Mouse (Mus musculus) midbrain, embryonic 14.5 days (tissue): ENCODE measurements around the gene Mrpl24. TPM values are rescaled to one million over a fixed set of nuclear protein-coding genes. Genes with fewer than 3 reads are reported as not detected.
A peak's percentile ranks its signal among the peaks of the same experiment; 100 is the strongest.

Experiments used
- ATAC-seq: fragments of 200-750 bp; cut with Nextera tagmentation; 2 replicates; pipeline ENCODE4 v1.8.0; 2017; ENCODE audit warnings: moderate number of reproducible peaks, moderate library complexity; ENCODE audit not compliant: low FRiP score, low TSS enrichment
- DNase-seq: peaks from one replicate; pipeline ENCODE4 v3.0.0-alpha.2; 2015
- H3K27ac ChIP-seq: fragments of 300-500 bp; sonication (generic); replicated peaks from 2 replicates; pipeline ENCODE4 v1.5.1; 2014; ENCODE audit warnings: mild to moderate bottlenecking, low read depth, low read length, moderate library complexity
- H3K27me3 ChIP-seq: fragments of 300-500 bp; sonication (generic); 2 replicates; pipeline ENCODE4 v1.6.1; 2014; ENCODE audit warnings: low read length, control low read depth, mixed read lengths; ENCODE audit not compliant: control insufficient read depth, insufficient read depth
- H3K36me3 ChIP-seq: fragments of 300-500 bp; sonication (generic); 2 replicates; pipeline ENCODE4 v1.6.1; 2014; ENCODE audit warnings: low read length, control low read depth; ENCODE audit not compliant: control insufficient read depth, insufficient read depth
- H3K4me1 ChIP-seq: fragments of 300-500 bp; sonication (generic); 2 replicates; pipeline ENCODE4 v1.6.1; 2014; ENCODE audit warnings: mild to moderate bottlenecking, antibody characterized with exemption, low read length, control low read depth; ENCODE audit not compliant: control insufficient read depth, insufficient read depth
- H3K4me2 ChIP-seq: fragments of 300-500 bp; sonication (generic); 2 replicates; pipeline ENCODE4 v1.6.1; 2014; ENCODE audit warnings: mild to moderate bottlenecking, low read length, moderate library complexity
- H3K4me3 ChIP-seq: fragments of 300-500 bp; sonication (generic); replicated peaks from 2 replicates; pipeline ENCODE4 v1.5.1; 2014; ENCODE audit warnings: low read depth, low read length
- H3K9ac ChIP-seq: fragments of 300-500 bp; sonication (generic); replicated peaks from 2 replicates; pipeline ENCODE4 v1.6.1; 2014; ENCODE audit warnings: mild to moderate bottlenecking, low read length, moderate library complexity
- H3K9me3 ChIP-seq: fragments of 300-500 bp; sonication (generic); 2 replicates; pipeline ENCODE4 v1.6.1; 2016; ENCODE audit warnings: low read length, control low read depth, mixed read lengths; ENCODE audit not compliant: control insufficient read depth
- WGBS: fragments of 180-500 bp; shearing (Covaris S2); extraction: QIAGEN DNeasy Blood & Tissue Kit; methylation state at CpG from one replicate; pipeline ENCODE4 v1.1.7; 2014; 5-methylcytosine and 5-hydroxymethylcytosine counted together
- polyA plus RNA-seq: library from polyadenylated mRNA; unstranded; fragments of >200 nt; fragmentation: Nextera tagmentation; extraction: Ambion mirVana; gene quantifications from 2 replicates; pipeline ENCODE4 v1.2.1, GENCODE M21; 2014

Mrpl24 gene
- polyA plus RNA-seq, 1 experiment from 2014 or later: 56.3 TPM

DNA sequence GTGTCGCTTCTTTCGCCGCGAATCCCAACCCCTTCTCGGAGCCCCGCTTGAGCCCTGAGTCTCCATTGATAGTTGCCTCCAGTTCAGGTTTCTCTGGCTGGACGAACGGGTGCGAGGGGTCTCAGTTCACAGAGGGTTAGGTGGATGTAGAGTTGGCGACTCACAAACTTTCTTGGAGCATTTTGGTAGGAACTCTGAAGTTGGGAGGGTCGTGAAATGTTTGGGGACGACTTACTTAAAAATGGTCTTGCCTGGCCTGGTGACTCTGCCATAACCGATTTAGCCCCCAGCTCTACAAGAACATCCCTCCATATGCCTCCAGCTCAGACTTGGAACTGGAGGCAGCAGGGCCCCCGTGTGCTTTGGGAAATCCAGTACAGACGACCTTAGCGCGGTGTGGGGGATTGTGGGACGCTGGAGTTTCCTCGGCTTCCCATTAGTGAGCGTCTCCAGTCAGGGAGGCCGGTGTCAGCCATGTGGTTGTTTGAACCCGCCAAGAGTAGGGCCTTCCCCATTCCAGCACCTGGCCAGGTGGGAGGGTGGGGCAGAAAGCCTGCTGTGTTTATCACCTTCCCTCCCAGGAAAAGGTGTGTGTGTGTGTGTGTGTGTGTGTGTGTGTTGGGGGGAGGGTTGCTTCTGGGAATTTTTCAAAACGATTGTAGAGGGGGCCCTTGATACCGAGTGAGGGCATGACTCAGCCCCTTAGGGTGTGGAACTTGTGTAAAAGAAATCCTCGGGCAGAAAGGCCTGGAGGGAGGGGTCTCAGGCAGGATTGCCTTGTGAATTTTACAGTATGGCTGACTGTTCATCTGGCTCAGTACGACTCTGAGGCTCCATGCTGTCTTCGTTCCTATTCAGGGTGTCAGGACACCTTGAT lies 12.1 kb upstream of the Mrpl24 start:
- Histone ChIP-seq H3K4me1 (peaks cover 28% of the 10 kb centered on the region), H3K9ac (peak overlapping the region; percentile 92), H3K4me3 (peak overlapping the region; percentile 96), H3K4me2 (peak overlapping the region; percentile 95), H3K9me3 (no peaks in the 10 kb centered on the region), H3K36me3 (no peaks in the 10 kb centered on the region), H3K27me3 (no peaks in the 10 kb centered on the region), H3K27ac (peak overlapping the region; percentile 95)
- ATAC-seq: no peak
- DNase-seq: peak; percentile 48
- under 1% methylated on average over 27 of the region's 27 CpGs for WGBS

GRCm38 (mm10) chr3:87907906-87908305 lies 11.4 kb upstream of the Mrpl24 start:
- Histone ChIP-seq H3K4me1 (peaks cover 28% of the 10 kb centered on the region), H3K4me2 (peak overlapping the region; percentile 95), H3K9ac (peak overlapping the region; percentile 92), H3K36me3 (no peaks in the 10 kb centered on the region), H3K4me3 (peak overlapping the region; percentile 96), H3K9me3 (no peaks in the 10 kb centered on the region), H3K27ac (no peak overlapping the region), H3K27me3 (no peaks in the 10 kb centered on the region)
- ATAC-seq (no peak), DNase-seq (no peak)
- 18% methylated on average over 1 of the region's 1 CpGs for WGBS

DNA sequence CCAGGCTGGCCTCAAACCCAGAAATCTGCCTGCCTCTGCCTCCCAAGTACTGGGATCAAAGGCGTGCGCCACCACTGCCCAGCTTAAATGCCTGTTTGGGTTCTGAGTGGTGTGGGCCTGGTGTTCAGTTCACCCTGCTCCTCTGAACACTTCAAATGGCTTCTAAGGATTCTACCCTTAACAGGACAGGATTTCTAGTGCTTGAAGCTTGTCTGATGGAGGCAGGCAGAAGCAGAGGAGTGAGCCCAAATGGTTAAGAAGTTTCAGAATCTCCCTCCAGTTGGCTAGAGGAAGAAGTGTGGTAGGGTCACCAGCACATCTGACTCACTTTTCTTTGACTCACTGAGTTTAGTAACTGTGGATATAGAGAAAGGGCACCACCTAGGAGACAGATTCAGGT lies 9.9 kb upstream of the Mrpl24 start:
- ATAC-seq (no peak), DNase-seq (no peak)
- WGBS: 94% methylated on average over 2 of the region's 2 CpGs
- H3K4me3 ChIP-seq: no peak overlapping the region
- H3K4me2 ChIP-seq: no peak overlapping the region
- peaks cover 28% of the 10 kb centered on the region for H3K4me1 ChIP-seq
- H3K36me3 ChIP-seq: peaks cover 13% of the 10 kb centered on the region
- no peaks in the 10 kb centered on the region for H3K9me3 ChIP-seq
- H3K27me3 ChIP-seq: no peaks in the 10 kb centered on the region
- no peak overlapping the region for H3K27ac ChIP-seq
- no peak overlapping the region for H3K9ac ChIP-seq

- peaks cover 18% of the 10 kb centered on the region for H3K36me3 ChIP-seq
- no peaks in the 10 kb centered on the region for H3K27me3 ChIP-seq
- 9% methylated on average over 4 of the region's 4 CpGs for WGBS
- no peak overlapping the region; the same call in 1 of the 2 replicates for H3K4me3 ChIP-seq
- no peak overlapping the region for H3K9ac ChIP-seq
- H3K9me3 ChIP-seq: no peaks in the 10 kb centered on the region
- no peak for ATAC-seq
- H3K4me1 ChIP-seq: peaks cover 28% of the 10 kb centered on the region
- H3K4me2 ChIP-seq: peak overlapping the region; percentile 66
- peak overlapping the region; percentile 66 for H3K27ac ChIP-seq
- no peak for DNase-seq
Observed at GRCm38 (mm10) chr3:87909874-87910273, 9.4 kb upstream of the Mrpl24 start.

DNA sequence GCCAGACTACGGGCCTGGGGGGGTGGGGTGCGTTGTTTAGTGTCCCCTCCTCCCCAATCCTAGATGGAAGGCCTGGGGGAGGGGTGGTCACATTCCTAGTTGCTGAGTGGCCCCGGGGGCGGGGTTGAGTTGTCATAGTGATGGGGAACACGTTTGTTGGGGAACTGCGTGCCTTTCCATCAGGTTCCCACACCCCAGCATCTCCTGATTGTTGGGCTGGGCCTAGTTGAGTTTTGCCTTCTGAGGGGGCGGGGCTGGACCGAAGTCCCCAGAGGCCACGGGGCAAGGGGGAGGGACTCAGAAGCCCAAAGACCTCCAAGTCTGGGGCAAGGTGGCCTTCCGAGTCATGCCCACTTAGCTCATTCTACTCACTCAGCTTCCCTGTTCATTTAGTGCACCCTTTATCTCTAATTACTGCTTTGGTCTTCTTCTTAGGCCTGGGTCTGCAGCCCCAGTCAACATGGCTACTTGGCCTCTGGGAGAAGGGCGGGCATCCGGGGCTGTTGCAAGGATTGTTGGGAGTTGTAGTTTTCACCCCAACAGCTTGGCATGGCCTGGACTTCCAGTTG lies 8.6 kb upstream of the Mrpl24 start:
- 0 out of 2 replicates have a peak, but pooled peaks have one; percentile 10 for ATAC-seq
- Histone ChIP-seq H3K9me3 (no peaks in the 10 kb centered on the region), H3K4me3 (peak overlapping the region; percentile 28), H3K27ac (peak overlapping the region; percentile 66), H3K9ac (peak overlapping the region; percentile 7; the same call in 1 of the 2 replicates), H3K4me2 (peak overlapping the region; percentile 66), H3K36me3 (peaks cover 25% of the 10 kb centered on the region), H3K27me3 (no peaks in the 10 kb centered on the region), H3K4me1 (peaks cover 28% of the 10 kb centered on the region)
- peak; percentile 81 for DNase-seq
- 3% methylated on average over 12 of the region's 12 CpGs for WGBS

GRCm38 (mm10) chr3:87913491-87913890 lies 5.8 kb upstream of the Mrpl24 start:
- Histone ChIP-seq H3K9me3 (no peaks in the 10 kb centered on the region), H3K27ac (no peak overlapping the region), H3K27me3 (no peaks in the 10 kb centered on the region), H3K9ac (no peak overlapping the region), H3K4me3 (no peak overlapping the region), H3K36me3 (peaks cover 45% of the 10 kb centered on the region), H3K4me1 (peaks cover 13% of the 10 kb centered on the region), H3K4me2 (no peak overlapping the region)
- ATAC-seq (no peak), DNase-seq (no peak)
- 85% methylated on average over 7 of the region's 7 CpGs for WGBS

DNA sequence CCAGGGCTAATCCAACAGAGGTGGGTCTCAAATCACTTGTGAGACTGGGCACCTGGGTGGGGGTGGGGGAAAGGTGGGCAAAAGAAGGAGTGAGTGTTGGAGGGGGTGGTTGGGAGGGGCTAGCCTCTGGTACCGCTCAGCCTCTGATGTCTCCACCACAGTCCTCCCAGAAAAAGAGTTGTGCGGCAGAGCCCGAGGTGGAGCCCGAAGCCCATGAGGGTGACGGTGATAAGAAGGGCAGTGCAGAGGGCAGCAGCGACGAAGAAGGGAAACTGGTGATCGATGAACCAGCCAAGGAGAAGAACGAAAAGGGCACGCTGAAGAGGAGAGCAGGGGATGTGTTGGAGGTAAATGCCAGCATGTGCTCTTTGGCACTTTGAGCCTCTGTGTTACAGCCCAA lies 5.4 kb upstream of the Mrpl24 start:
- Histone ChIP-seq H3K4me3 (no peak overlapping the region), H3K27me3 (no peaks in the 10 kb centered on the region), H3K9ac (no peak overlapping the region), H3K9me3 (no peaks in the 10 kb centered on the region), H3K36me3 (peaks cover 45% of the 10 kb centered on the region), H3K4me1 (peaks cover 11% of the 10 kb centered on the region), H3K4me2 (no peak overlapping the region), H3K27ac (no peak overlapping the region)
- no peak for DNase-seq
- 94% methylated on average over 10 of the region's 10 CpGs for WGBS
- ATAC-seq: no peak

GRCm38 (mm10) chr3:87916990-87917389 lies 2.3 kb upstream of the Mrpl24 start:
- WGBS: 93% methylated on average over 1 of the region's 1 CpGs
- Histone ChIP-seq H3K9me3 (no peaks in the 10 kb centered on the region), H3K9ac (no peak overlapping the region), H3K4me3 (no peak overlapping the region), H3K4me2 (no peak overlapping the region), H3K36me3 (peaks cover 45% of the 10 kb centered on the region), H3K27ac (no peak overlapping the region), H3K27me3 (no peaks in the 10 kb centered on the region), H3K4me1 (peaks cover 5% of the 10 kb centered on the region; the same call in 1 of the 2 replicates)
- ATAC-seq (no peak), DNase-seq (no peak)
